ENCODE assay signal across 8 mouse cellular contexts in the genomic region with DNA sequence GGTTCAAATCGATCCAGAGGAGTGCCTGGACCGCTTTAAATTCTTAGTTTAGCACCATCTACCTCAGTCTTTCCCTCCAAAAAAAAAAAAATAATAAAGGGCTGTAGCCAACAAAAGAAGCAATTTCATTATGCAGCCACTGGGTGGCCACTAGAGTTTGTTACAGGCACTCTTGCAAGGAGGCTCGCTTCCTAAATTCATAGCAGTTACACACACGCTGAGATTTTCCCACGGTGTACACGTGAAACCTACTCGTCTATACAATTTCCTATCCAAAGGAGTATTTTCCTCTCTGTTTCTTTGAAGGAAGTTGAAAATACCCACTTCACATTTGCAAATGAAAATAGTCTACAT. TPM values are rescaled to one million over a fixed set of nuclear protein-coding genes. Genes with fewer than 3 reads are reported as not detected.
DNase-seq lines count a peak whose midpoint lies in the region; ATAC-seq and TF ChIP-seq lines count a peak whose summit lies in the region.

No protein-coding gene starts in this region.

- no peak overlapping the region for H3K27ac ChIP-seq in heart, embryonic 11.5 days (ENCODE audit: low read depth, low read length)
- H3K27ac ChIP-seq in liver, embryonic 13.5 days = no peak overlapping the region
- H3K27ac ChIP-seq in testis, adult 2 months (ENCODE audit: control insufficient read depth, insufficient read depth, low read depth, low read length) = no peak overlapping the region

- TF ChIP-seq CTCF in testis, adult 2 months (IDR thresholded peaks at IDR 0.05; ENCODE audit: control insufficient read depth, insufficient read depth, insufficient replicate concordance, low read depth, low read length) = no peak

- H3K4me3 ChIP-seq in heart, embryonic 11.5 days (ENCODE audit: low read depth, low read length) = peak overlapping the region; percentile 55
- peak overlapping the region; percentile 57 for H3K4me3 ChIP-seq in liver, embryonic 13.5 days (replicated peaks)
- H3K4me3 ChIP-seq in testis, adult 2 months (ENCODE audit: control insufficient read depth, low read depth, low read length) = peak overlapping the region; percentile 74

- DNase-seq in 3T3-L1 (ENCODE audit: low read depth, low spot score) (peak; percentile 79), R1 (ENCODE audit: low read depth, low spot score) (peak; percentile 87)
- peak; percentile 88 for DNase-seq in embryo, embryonic 10.5 days (ENCODE audit: low spot score)
- peak; percentile 56 for DNase-seq in kidney, postnatal 14 days
- peak; percentile 3 for DNase-seq in liver, embryonic 13.5 days
- peak; percentile 73 for DNase-seq in naive thymus-derived CD4-positive, alpha-beta T cell, adult 2 months (ENCODE audit: low read depth)

- H3K27me3 ChIP-seq in heart, embryonic 11.5 days (ENCODE audit: control insufficient read depth, insufficient read depth, low read length) = peaks cover 2% of the 10 kb centered on the region; the same call in 1 of the 2 replicates
- peaks cover 26% of the 10 kb centered on the region for H3K27me3 ChIP-seq in liver, embryonic 13.5 days
- H3K27me3 ChIP-seq in testis, adult 2 months (ENCODE audit: control insufficient read depth, insufficient read depth, low read length) = no peaks in the 10 kb centered on the region

- ATAC-seq in heart, embryonic 11.5 days (replicated peaks; ENCODE audit: insufficient number of reproducible peaks, low FRiP score, low TSS enrichment) = no peak
- no peak for ATAC-seq in liver, embryonic 13.5 days (ENCODE audit: low read depth)

- peak overlapping the region; percentile 99 for H3K4me2 ChIP-seq in heart, embryonic 11.5 days
- H3K4me2 ChIP-seq in liver, embryonic 13.5 days = peak overlapping the region; percentile 89

- H3K4me1 ChIP-seq in heart, embryonic 11.5 days (ENCODE audit: control insufficient read depth, insufficient read depth, low read length) = peaks cover 7% of the 10 kb centered on the region; the same call in 1 of the 2 replicates
- peaks cover 9% of the 10 kb centered on the region for H3K4me1 ChIP-seq in liver, embryonic 13.5 days (replicated peaks)
- H3K4me1 ChIP-seq in testis, adult 2 months (ENCODE audit: control insufficient read depth, insufficient read depth, low read length) = peaks cover 4% of the 10 kb centered on the region

- WGBS in heart, embryonic 11.5 days (ENCODE audit: insufficient replicate concordance) = 3% methylated on average over 7 of the region's 7 CpGs
- under 1% methylated on average over 7 of the region's 7 CpGs for WGBS in liver, embryonic 13.5 days (ENCODE audit: insufficient replicate concordance)

- TF ChIP-seq POLR2A in testis, adult 2 months (IDR thresholded peaks at IDR 0.05; ENCODE audit: control insufficient read depth, low read depth, low read length) = no peak

- no peak overlapping the region; the same call in 1 of the 2 replicates for H3K9ac ChIP-seq in heart, embryonic 11.5 days (ENCODE audit: low read depth, low read length)
- H3K9ac ChIP-seq in liver, embryonic 13.5 days = no peak overlapping the region

- no peaks in the 10 kb centered on the region for H3K9me3 ChIP-seq in heart, embryonic 11.5 days (replicated peaks; ENCODE audit: control insufficient read depth, low read length)
- no peaks in the 10 kb centered on the region for H3K9me3 ChIP-seq in liver, embryonic 13.5 days (replicated peaks)

- H3K36me3 ChIP-seq in heart, embryonic 11.5 days (ENCODE audit: control insufficient read depth, insufficient read depth, low read length) = no peaks in the 10 kb centered on the region
- H3K36me3 ChIP-seq in liver, embryonic 13.5 days = no peaks in the 10 kb centered on the region
- no peaks in the 10 kb centered on the region for H3K36me3 ChIP-seq in testis, adult 2 months (ENCODE audit: control insufficient read depth, insufficient read depth, low read length)

RNA-seq across cellular contexts. Expression of a gene that starts 19.6 kb away (rescaled TPM):
- polyA plus RNA-seq in heart, embryonic 11.5 days (2014; fragmentation: Nextera tagmentation; extraction: Ambion mirVana) = 50.5 and 64.4 TPM in 2 replicates
- polyA plus RNA-seq in liver, embryonic 13.5 days (2015; fragmentation: Nextera tagmentation; extraction: Ambion mirVana) = 0.24 TPM in 2 replicates
- 0.63 and 0.80 TPM in 2 replicates for polyA plus RNA-seq in testis, adult 2 months (2012; rRNA removed)

Comparison
In these comparisons a context has a peak if more than half of its experiments do, and no peak if none do; other contexts are left out.
1. DNase-seq: peak in every context shown above with its lines; median percentile 88 in embryo, embryonic 10.5 days; 87 in R1; 79 in 3T3-L1; 73 in naive thymus-derived CD4-positive, alpha-beta T cell, adult 2 months; 56 in kidney, postnatal 14 days; 3 in liver, embryonic 13.5 days.
2. RNA of a gene that starts 19.6 kb away (polyA plus RNA-seq): 50.5 to 64.4 TPM in heart, embryonic 11.5 days; 0.63 to 0.80 TPM in testis, adult 2 months and 0.24 TPM in liver, embryonic 13.5 days; every median in the first group is over 10 times any median in the second.
3. Peak in every context shown above with its lines, with median percentiles within 50 percentile points of each other: H3K4me3 ChIP-seq.